Mouse (Mus musculus): ENCODE data around the gene D5Ertd579e.

DNA sequence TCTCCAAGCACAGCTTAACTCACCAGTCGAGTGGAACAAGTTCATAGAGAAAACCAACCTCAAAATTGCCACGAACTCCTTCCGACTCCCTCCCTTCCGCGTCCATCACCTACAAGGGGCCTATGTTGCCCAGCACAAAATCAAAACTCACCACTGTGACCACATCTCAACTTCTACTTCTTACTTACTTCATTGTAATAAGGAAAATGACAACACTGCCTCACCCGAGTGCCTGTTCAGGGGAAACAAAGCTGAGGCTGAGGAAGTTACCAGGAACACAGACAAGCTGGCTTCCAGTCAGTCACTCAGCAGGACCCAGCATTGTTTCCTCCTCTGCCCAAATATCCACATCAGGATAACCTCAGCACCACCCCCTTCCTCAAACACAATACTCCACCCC is 132.1 kb downstream of the D5Ertd579e start:
- TF ChIP-seq POLR2A (IDR thresholded peaks at IDR 0.05; ENCODE audit: low read depth, low read length) (no peak), CTCF (IDR thresholded peaks at IDR 0.05; ENCODE audit: extremely low read depth, insufficient read depth, insufficient read length, insufficient replicate concordance) (no peak)
